Mouse (Mus musculus) embryonic fibroblast, embryonic 13.5 days (primary cell): ENCODE measurements around the gene Klf9. TPM values are rescaled to one million over a fixed set of nuclear protein-coding genes. Genes with fewer than 3 reads are reported as not detected.
"Not testable (repeated sequence)": the region's sequence is repeated elsewhere in the genome, so short reads cannot be mapped to it uniquely, and the experiment has no call there.

Experiments
- H3K27ac ChIP-seq: 2 replicates; pipeline ENCODE4 v1.5.1; 2012; ENCODE audit warnings: low read length, control low read depth, inconsistent platforms; ENCODE audit not compliant: insufficient read depth
- H3K4me1 ChIP-seq: 2 replicates; pipeline ENCODE4 v1.6.1; 2011; ENCODE audit warnings: low read length; ENCODE audit not compliant: control insufficient read depth, insufficient read depth
- H3K4me3 ChIP-seq: 2 replicates; pipeline ENCODE4 v1.5.1; 2011; ENCODE audit warnings: mild to moderate bottlenecking, control low read depth, low read length; ENCODE audit not compliant: insufficient read depth
- CTCF ChIP-seq: IDR thresholded peaks from 2 replicates; pipeline ENCODE4 v1.5.1; 2011; ENCODE audit warnings: mild to moderate bottlenecking, control low read depth, low read length, moderate library complexity, borderline replicate concordance; ENCODE audit not compliant: insufficient read depth
- POLR2A ChIP-seq: IDR thresholded peaks from 2 replicates; pipeline ENCODE4 v1.6.1; 2011; ENCODE audit warnings: low read depth, mild to moderate bottlenecking, control low read depth, low read length, moderate library complexity
- polyA plus RNA-seq: library from polyadenylated mRNA; stranded (reverse); fragments of >200 nt; gene quantifications from 2 replicates; pipeline ENCODE4 v1.2.4, GENCODE M21; 2011; ENCODE audit warnings: low read depth; ENCODE audit not compliant: missing spikeins, insufficient read length

Klf9 gene
- polyA plus RNA-seq, 1 experiment: 45.2 TPM

DNA sequence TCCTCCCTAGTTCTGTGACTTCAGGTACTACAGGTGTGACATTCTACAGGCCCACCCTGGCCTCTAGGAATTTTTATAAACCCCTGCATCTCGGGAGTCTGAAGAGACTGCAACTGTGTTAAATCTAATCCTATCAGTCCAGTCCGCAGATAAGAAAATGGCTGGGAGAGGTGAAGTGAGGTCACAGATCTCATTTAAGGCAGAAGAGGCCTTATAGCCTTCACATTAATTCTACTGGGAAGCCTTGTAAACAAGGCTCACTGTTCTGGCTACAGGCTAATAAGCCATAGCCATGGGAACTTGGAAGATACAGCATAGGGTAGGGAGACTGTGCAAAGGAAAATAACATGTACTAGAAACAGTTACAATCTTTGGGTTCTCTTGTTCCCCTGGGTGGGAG lies 3.7 kb upstream of the Klf9 start:
- Histone ChIP-seq H3K4me3 (no peak overlapping the region), H3K27ac (no peak overlapping the region), H3K4me1 (peaks cover 5% of the 10 kb centered on the region; the same call in 1 of the 2 replicates)
- TF ChIP-seq POLR2A: no peak
- TF ChIP-seq CTCF: no peak

DNA sequence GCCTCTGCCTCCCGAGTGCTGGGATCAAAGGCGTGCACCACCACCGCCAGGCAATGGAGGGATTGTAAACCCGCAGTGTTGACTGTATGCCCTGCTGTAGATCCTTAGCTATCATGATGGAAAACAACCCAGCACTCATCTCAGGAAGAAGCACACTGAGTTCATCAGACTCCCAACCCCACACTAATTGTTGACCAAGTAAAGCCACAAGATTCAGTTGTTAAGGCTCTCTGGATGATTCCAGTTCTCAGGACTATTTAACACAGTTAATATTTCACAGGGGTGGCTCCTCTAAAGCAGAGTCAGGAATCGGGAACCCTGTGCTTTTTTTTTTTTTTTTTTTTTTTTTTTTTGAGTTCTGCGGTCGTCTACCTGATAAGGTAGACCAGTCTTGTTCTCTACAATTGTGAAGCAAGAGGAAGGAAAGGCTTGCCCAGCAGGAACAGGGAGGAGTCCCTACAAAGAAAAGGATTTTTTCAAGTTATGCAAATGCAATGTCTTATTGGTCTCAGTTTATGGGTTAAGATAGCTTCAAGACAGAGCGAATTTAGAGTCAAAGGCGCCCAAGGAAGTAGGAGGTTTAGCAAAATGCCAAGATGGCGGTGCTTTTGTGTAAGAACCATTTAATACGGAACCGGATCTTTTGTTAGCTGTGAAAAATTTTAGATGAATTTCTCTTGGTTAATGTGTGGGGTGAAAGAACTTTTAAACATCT lies 1.1 kb upstream of the Klf9 start:
- Histone ChIP-seq H3K27ac (peak overlapping the region; percentile 94), H3K4me1 (peaks cover 12% of the 10 kb centered on the region; the same call in 1 of the 2 replicates), H3K4me3 (peak overlapping the region; percentile 60)
- TF ChIP-seq CTCF: no peak
- TF ChIP-seq POLR2A: no peak

DNA sequence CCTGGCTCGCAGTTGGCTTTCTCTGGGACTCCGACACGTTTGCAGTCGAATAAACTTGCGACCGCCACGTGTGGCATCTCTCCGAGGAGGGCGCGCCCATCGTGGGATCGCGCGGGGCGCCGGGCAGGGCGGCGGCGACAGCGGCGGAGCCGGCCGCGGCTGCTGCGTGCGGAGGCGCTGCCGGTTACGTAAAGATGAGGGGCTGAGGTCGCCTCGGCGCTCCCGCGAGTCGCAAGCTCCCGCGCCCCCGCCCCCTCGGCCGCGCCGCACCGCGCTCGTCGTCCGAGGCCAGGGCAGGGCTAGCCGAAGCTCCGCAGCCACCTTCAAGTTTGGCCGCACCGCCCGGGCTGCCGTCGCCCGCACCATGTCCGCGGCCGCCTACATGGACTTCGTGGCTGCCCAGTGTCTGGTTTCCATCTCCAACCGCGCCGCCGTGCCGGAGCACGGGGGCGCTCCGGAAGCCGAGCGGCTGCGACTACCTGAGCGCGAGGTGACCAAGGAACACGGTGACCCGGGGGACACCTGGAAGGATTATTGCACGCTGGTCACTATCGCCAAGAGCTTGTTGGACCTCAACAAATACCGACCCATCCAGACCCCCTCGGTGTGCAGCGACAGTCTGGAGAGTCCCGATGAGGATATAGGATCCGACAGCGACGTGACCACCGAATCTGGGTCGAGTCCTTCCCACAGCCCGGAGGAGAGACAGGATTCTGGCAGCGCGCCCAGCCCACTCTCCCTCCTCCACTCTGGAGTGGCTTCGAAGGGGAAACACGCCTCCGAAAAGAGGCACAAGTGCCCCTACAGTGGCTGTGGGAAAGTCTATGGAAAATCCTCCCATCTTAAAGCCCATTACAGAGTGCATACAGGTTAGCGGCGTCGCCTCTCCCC lies 610 bp downstream of the Klf9 start:
- Histone ChIP-seq H3K4me3 (peak overlapping the region; percentile 64), H3K27ac (peak overlapping the region; percentile 88)

GRCm38 (mm10) chr19:23142427-23143073 lies 1.5 kb downstream of the Klf9 start:
- Histone ChIP-seq H3K27ac (peak overlapping the region; percentile 92), H3K4me1 (peaks cover 7% of the 10 kb centered on the region; the same call in 1 of the 2 replicates), H3K4me3 (peak overlapping the region; percentile 64)
- TF ChIP-seq CTCF: no peak
- peak; percentile 53 for TF ChIP-seq POLR2A

More for the DNA sequence above, 610 bp downstream of the Klf9 start:
- TF ChIP-seq CTCF (no peak), POLR2A (no peak; the same call in 1 of the 2 replicates)
- H3K4me1 ChIP-seq: peaks cover 8% of the 10 kb centered on the region; the same call in 1 of the 2 replicates

DNA sequence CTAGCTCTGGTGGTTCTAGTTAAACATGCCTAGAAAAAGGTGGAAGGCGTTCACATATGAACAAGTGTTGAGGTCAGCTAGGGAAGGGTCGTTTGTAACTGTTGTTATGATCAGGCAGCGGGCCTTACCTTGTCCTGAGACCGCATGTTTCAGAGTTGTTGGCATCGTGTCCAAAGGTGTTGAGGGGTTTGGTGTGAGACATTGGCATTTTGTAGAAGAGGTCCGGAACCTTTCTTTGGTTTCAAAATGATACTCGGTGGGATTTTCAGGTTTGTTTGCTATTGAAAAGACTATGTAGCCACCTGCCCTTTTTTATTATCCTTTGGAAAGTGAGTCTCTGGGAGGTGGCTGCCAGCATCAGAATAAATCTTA lies 2.0 kb downstream of the Klf9 start:
- Histone ChIP-seq H3K27ac (peak overlapping the region; percentile 92), H3K4me3 (peak overlapping the region; percentile 64), H3K4me1 (peaks cover 7% of the 10 kb centered on the region; the same call in 1 of the 2 replicates)
- TF ChIP-seq POLR2A (no peak), CTCF (no peak)

GRCm38 (mm10) chr19:23143541-23143940 lies 2.5 kb downstream of the Klf9 start:
- H3K27ac ChIP-seq: peak overlapping the region; percentile 92; the same call in 1 of the 2 replicates
- H3K4me1 ChIP-seq: peaks cover 7% of the 10 kb centered on the region; the same call in 1 of the 2 replicates
- no peak for TF ChIP-seq CTCF
- TF ChIP-seq POLR2A: no peak
- peak overlapping the region; percentile 64 for H3K4me3 ChIP-seq

DNA sequence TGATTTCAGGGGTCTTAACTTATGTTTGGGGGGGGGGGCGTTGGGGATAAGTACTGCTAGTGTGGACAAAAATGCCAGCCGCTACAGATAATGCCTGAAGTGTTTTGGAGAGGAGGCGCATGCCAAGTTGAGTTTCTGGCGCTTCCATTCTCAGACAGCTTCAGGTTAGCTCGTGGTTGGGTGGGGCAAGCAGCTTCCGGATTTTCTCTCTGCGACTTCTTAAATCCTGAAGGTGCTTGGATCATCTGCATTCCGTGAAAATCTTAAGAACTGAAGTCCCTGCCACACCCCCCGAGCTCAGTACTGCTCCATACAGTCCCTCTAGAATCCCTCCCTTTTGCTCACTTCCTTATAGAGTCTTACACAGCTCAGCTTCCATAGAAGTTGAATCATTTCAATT lies 3.0 kb downstream of the Klf9 start:
- TF ChIP-seq POLR2A: no peak
- TF ChIP-seq CTCF: no peak
- Histone ChIP-seq H3K4me1 (peaks cover 7% of the 10 kb centered on the region; the same call in 1 of the 2 replicates), H3K27ac (no peak overlapping the region), H3K4me3 (peak overlapping the region; percentile 64)

DNA sequence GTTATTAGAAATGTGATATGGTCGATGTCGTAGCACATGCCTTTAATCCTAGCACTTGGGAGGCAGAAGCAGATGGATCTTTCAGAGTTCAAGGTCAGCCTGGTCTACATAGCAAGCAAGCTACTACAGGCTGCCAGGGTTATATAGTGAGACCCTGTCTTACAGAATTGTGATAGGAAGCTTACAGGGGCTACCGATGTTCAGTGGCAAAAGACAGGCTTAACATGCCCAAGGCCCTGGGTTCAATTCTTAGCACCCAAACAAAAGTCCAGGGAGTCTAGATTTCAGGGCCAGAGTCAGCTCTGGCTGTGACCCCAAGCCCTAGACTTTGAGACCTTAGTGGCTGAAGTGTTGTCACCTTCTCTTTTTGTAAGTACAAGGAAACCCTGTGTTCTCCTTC lies 4.1 kb downstream of the Klf9 start:
- Histone ChIP-seq H3K27ac (no peak overlapping the region), H3K4me3 (no peak overlapping the region), H3K4me1 (peaks cover 7% of the 10 kb centered on the region; the same call in 1 of the 2 replicates)
- TF ChIP-seq POLR2A: no peak
- TF ChIP-seq CTCF: no peak

- H3K4me3 ChIP-seq, H3K4me1 ChIP-seq, H3K27ac ChIP-seq: not testable (repeated sequence)
Measured at GRCm38 (mm10) chr19:23145575-23145974, 4.5 kb downstream of the Klf9 start.

GRCm38 (mm10) chr19:23146409-23146861 lies 5.4 kb downstream of the Klf9 start:
- TF ChIP-seq CTCF: no peak
- TF ChIP-seq POLR2A: no peak
- Histone ChIP-seq H3K4me3 (no peak overlapping the region), H3K27ac (no peak overlapping the region), H3K4me1 (peaks cover 13% of the 10 kb centered on the region)
